Mouse (Mus musculus) megakaryocyte, embryonic 14.5 days (primary cell): ENCODE measurements at regions not wholly inside any gene's neighbourhood (a gene's known extent, or its start where the extent isn't known, plus 50 kb on each side); places are given as distances from the start of the nearest gene placed in this dataset.

Source experiments
- H3K27me3 ChIP-seq: replicated peaks from 2 replicates; pipeline ENCODE3; 2012; ENCODE audit warnings: inconsistent platforms
- H3K36me3 ChIP-seq: replicated peaks from 2 replicates; pipeline ENCODE3; 2012; ENCODE audit warnings: low read length, inconsistent platforms, mixed read lengths
- H3K4me1 ChIP-seq: 2 replicates; pipeline ENCODE4 v1.6.1; 2012; ENCODE audit warnings: inconsistent platforms
- H3K4me3 ChIP-seq: replicated peaks from 2 replicates; pipeline ENCODE3; 2012; ENCODE audit warnings: moderate library complexity, mild to moderate bottlenecking, inconsistent platforms
- H3K9me3 ChIP-seq: 2 replicates; pipeline ENCODE4 v1.6.1; 2012; ENCODE audit warnings: inconsistent platforms
- FLI1 ChIP-seq: IDR thresholded peaks from 2 replicates; pipeline ENCODE4 v1.6.1; 2012; ENCODE audit warnings: low read length, inconsistent platforms, mixed read lengths
- GATA1 ChIP-seq: IDR thresholded peaks from 3 replicates; pipeline ENCODE4 v1.6.1; 2012; ENCODE audit warnings: mixed read lengths, low read length, inconsistent platforms, borderline replicate concordance

DNA sequence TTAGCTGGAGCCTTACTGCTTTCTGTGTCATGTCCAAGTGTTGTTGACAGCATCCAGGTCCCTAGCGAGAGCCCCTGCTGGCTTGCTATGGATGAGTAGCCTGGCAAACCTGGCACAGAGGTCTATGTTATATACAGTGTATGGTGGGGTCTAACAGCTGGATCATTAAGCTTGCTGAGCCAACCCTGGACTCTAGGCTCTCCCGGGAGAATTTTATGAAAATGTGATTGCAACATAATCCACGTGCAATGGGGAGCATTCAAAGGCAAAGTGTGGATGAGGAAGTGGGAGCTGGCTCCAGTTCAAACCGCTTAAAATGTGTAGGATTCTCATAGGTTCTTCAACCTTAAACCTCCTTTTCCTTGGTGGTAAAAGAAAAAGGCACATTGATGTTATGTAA, 427.7 kb upstream of the Gm10131 start:
- Histone ChIP-seq H3K27me3 (no peaks in the 10 kb centered on the region), H3K9me3 (no peaks in the 10 kb centered on the region; the same call in 1 of the 2 replicates), H3K4me3 (no peak overlapping the region), H3K4me1 (peaks cover 19% of the 10 kb centered on the region), H3K36me3 (no peaks in the 10 kb centered on the region)
- TF ChIP-seq FLI1: no peak
- no peak for TF ChIP-seq GATA1

DNA sequence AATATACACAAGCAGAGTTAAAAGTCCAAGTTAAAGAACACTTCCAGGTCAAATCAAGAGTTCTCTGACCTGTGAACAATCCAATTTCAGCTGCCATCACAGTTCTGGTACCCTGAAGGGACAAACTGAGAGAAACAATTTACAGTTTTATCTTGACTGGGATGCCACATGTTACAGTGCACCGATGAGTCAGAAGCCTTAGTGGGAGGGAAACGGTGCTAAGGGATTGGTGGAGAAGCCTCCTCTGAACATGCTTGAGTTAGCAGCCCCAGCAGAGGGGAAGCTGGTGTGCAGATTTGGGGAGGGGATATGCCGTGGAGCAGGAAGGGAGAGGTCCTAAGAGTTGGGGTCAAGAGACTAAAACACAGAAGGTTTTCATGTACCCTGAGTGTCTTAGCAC, 423.9 kb upstream of the Gm10131 start:
- no peaks in the 10 kb centered on the region; the same call in 1 of the 2 replicates for H3K9me3 ChIP-seq
- H3K27me3 ChIP-seq: no peaks in the 10 kb centered on the region
- no peaks in the 10 kb centered on the region for H3K36me3 ChIP-seq
- TF ChIP-seq FLI1 (no peak), GATA1 (no peak)
- H3K4me1 ChIP-seq: peaks cover 42% of the 10 kb centered on the region
- H3K4me3 ChIP-seq: no peak overlapping the region

DNA sequence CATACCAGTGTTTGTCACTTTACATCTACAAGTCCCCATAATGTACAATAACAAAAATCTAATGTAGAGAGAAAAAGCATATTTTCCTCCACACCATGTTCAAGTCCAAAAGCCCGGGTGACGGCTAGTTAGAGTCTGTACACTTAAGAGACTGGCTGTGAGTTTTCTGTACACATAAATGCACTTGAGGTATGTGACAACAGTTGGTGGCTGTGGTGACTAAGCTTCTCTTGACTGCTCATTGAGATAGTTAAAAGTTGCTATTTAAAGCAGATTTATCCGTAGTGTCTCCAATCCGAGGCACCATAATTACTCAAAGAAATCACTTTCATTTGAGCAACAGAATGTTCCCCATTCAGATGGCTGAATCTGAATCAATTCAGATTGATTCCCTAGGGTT, 421.9 kb upstream of the Gm10131 start:
- Histone ChIP-seq H3K9me3 (no peaks in the 10 kb centered on the region), H3K4me1 (peaks cover 56% of the 10 kb centered on the region), H3K36me3 (no peaks in the 10 kb centered on the region), H3K4me3 (no peak overlapping the region), H3K27me3 (no peaks in the 10 kb centered on the region)
- TF ChIP-seq GATA1 (no peak), FLI1 (no peak)

DNA sequence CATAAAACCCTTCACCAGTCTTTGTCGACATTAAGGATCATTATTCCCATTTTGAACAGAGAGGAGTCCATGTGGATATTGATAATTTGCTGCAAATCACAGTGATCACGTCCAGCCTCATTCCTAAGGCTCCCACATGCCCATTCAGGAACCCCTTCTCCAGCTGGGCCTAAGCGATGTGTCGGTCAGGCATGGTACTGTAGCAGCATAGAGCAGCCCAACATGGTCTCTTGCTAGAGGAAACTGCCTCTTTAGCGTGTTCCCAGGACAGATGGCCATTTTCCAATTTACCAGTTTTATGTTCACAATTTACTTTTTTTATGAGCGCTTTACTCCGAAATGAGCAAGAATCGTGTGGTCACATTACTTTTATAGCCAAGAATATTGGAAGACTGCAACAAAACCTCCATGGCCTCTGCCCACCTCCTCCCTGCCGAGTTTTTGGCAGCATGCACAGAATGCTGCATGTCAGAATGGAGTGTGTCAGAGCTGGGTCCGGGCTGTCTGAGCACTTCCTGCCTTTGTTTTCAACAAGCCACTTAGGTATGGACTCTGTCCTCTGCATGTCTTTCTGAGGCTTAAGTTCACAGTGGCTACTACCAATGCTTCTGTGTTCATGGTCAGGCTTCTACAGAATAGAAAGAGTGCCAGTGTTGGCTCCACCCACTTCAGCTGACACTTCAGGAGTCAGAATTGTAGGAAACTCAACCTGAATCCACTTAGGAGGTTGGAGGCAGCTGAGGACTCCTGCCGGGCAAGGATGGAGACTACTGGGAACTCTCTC, 419.6 kb upstream of the Gm10131 start:
- H3K4me1 ChIP-seq: peaks cover 59% of the 10 kb centered on the region
- H3K9me3 ChIP-seq: peaks cover 5% of the 10 kb centered on the region
- no peaks in the 10 kb centered on the region for H3K27me3 ChIP-seq
- no peaks in the 10 kb centered on the region for H3K36me3 ChIP-seq
- no peak overlapping the region for H3K4me3 ChIP-seq
- no peak for TF ChIP-seq FLI1
- no peak for TF ChIP-seq GATA1

DNA sequence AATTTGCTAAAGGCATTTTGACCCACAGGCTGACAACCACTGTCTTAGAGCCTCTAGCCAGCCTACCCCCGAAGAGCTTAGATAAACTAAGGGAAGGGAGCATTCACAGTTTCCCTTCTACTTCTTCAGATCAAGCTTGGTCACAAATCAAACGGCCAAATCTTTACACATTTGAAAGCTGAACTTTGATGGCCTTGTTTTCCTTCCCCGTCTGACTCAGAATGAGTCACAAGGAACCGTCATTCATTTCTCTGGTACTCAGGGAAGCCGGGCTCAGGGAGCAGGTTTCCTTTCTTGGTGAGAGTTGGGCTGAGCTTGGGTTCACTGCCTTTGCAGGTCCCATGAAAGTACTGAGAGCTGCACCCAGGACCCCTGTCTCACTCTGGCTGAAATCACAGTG, 418.5 kb upstream of the Gm10131 start:
- H3K4me3 ChIP-seq: no peak overlapping the region
- TF ChIP-seq FLI1: no peak
- no peak for TF ChIP-seq GATA1
- H3K4me1 ChIP-seq: peaks cover 62% of the 10 kb centered on the region
- H3K36me3 ChIP-seq: no peaks in the 10 kb centered on the region
- peaks cover 5% of the 10 kb centered on the region for H3K9me3 ChIP-seq
- no peaks in the 10 kb centered on the region for H3K27me3 ChIP-seq

DNA sequence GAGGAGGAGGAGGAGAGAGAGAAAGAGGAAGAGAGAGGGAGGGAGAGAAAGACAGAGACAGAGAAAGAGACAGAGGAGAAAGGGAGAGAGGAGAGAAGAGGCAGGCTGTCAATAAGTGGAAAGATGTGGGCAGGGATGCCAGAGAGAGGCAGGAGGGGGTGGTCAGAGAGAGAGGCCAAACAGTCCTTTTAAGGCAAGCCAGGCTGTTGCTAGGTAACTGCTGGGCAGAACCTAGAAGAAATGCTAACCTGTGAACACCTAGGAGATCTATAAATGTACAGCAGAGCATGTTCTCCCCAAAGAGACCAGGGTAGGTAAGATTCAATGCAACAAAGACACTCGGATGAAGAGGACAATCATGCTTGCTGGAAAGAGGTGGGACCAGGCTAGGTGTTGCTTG, 417.9 kb upstream of the Gm10131 start:
- peaks cover 61% of the 10 kb centered on the region for H3K4me1 ChIP-seq
- H3K36me3 ChIP-seq: no peaks in the 10 kb centered on the region
- H3K4me3 ChIP-seq: no peak overlapping the region
- no peaks in the 10 kb centered on the region for H3K27me3 ChIP-seq
- TF ChIP-seq FLI1: no peak
- TF ChIP-seq GATA1: no peak
- H3K9me3 ChIP-seq: peaks cover 5% of the 10 kb centered on the region

DNA sequence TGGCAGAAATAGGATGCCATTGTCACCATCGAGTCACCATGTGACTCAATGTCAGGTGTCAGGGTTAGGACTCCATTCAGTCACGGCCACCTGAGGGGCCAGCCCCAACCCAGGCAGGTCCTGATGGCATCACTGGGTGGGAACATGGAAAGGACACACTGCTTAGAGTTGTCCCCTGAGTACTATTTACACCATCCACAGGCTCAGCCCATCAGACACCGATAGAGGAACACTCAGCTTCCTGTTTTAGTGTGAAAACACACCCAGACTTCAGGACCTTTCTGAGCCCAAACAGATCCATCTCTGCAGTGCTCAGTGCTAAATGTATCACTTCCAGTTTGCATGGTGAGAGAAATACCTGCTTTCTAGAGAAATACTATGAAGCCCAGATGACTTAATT, 416.7 kb upstream of the Gm10131 start:
- peaks cover 5% of the 10 kb centered on the region for H3K9me3 ChIP-seq
- H3K36me3 ChIP-seq: no peaks in the 10 kb centered on the region
- no peak overlapping the region for H3K4me3 ChIP-seq
- peaks cover 61% of the 10 kb centered on the region for H3K4me1 ChIP-seq
- H3K27me3 ChIP-seq: no peaks in the 10 kb centered on the region
- no peak for TF ChIP-seq GATA1
- TF ChIP-seq FLI1: no peak

DNA sequence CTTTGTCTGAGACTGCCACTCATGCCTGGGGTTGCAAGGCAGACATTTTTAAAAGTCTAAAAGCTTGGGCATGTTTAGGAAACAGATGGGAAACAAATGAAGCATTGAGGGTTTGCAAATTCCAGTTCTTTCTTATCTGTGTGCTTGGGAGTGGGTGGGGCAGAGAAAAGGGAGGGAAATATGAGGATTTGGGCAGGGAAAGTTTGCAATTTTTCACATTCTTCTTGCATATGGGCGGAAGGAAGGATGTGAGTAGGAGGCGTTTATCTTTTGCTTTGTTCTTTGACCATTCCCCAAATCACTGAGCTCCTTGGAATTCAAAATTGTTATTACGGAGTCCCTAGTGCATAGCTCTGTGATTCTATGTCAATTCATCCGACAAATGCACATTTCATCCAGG, 413.7 kb upstream of the Gm10131 start:
- H3K4me3 ChIP-seq: no peak overlapping the region
- no peak for TF ChIP-seq FLI1
- TF ChIP-seq GATA1: no peak
- H3K36me3 ChIP-seq: no peaks in the 10 kb centered on the region
- H3K9me3 ChIP-seq: peaks cover 5% of the 10 kb centered on the region
- no peaks in the 10 kb centered on the region for H3K27me3 ChIP-seq
- H3K4me1 ChIP-seq: peaks cover 77% of the 10 kb centered on the region

DNA sequence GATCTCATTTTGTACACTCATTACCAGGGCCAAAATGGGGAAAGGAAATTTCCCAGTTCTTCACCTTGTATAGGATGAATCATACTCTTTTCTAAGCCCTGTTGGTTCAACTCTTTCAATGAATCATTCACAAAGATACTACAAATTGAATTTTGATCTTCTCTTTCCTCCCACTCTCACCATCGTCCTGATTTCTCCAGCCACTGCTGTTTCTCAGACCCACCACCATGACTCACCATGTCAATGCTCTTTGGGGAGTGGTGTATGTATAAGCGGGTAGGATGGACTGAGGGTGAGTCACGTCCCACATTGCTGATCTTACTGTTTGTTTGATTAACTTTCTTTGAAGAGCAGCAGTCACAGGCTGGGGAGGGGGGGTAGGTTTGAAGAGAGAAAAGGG, 412.3 kb upstream of the Gm10131 start:
- Histone ChIP-seq H3K9me3 (peaks cover 5% of the 10 kb centered on the region), H3K4me1 (peaks cover 74% of the 10 kb centered on the region), H3K4me3 (no peak overlapping the region), H3K36me3 (no peaks in the 10 kb centered on the region), H3K27me3 (no peaks in the 10 kb centered on the region)
- no peak for TF ChIP-seq GATA1
- no peak for TF ChIP-seq FLI1

DNA sequence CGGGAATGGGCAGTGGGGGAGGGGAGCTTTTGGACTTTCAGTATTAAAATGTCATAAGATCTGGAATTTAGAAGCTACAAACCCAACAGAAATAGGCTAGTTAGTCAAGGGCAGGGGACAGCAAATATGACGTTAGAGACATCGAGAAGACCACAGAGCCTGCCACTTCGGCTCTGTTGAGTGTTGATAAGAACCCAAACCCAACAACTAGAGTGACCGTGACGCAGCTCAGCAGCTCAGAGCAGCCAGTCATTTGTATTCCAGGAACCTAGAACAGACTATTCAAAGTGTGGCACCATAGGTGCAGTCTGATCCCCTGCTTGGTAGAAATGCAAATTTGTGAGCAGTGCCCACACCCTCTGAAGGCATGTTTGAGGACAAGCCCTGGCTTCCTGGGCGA, 409.8 kb upstream of the Gm10131 start:
- Histone ChIP-seq H3K36me3 (no peaks in the 10 kb centered on the region), H3K27me3 (no peaks in the 10 kb centered on the region), H3K4me3 (peak overlapping the region; percentile 87), H3K4me1 (peaks cover 66% of the 10 kb centered on the region), H3K9me3 (peaks cover 4% of the 10 kb centered on the region)
- TF ChIP-seq GATA1 (peak; percentile 72; the same call in 1 of the 3 replicates), FLI1 (no peak)

DNA sequence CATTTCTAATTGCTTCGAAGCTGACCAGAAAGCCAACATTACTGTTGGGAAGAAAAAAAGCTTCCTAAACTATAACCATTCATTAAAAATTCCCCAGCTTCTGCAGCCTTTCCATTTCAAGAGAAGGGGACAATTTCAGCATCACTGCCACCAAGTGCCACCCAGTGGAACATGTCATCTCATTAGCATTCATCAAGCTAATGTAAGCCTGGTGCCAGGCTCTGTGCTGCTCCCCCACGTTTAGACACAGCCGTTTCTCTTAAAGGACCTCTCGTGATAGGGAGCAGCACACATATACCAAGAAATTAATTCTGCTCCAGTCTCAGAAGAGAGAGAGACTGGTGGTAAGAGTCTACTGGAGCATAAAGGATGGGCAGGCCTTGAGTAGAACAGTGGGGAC, 409.1 kb upstream of the Gm10131 start:
- Histone ChIP-seq H3K27me3 (no peaks in the 10 kb centered on the region), H3K4me3 (peak overlapping the region; percentile 87), H3K4me1 (peaks cover 64% of the 10 kb centered on the region), H3K36me3 (no peaks in the 10 kb centered on the region), H3K9me3 (peaks cover 3% of the 10 kb centered on the region; the same call in 1 of the 2 replicates)
- TF ChIP-seq GATA1 (no peak), FLI1 (no peak)
